In genomic region chr2:158786927-158787795, GRCm38 (mm10) we compare ENCODE assay signal across 17 mouse cellular contexts. TPM values are rescaled to one million over a fixed set of nuclear protein-coding genes. Genes with fewer than 3 reads are reported as not detected.
DNase-seq lines count a peak whose midpoint lies in the region; ATAC-seq and TF ChIP-seq lines count a peak whose summit lies in the region.
"Had no signal": no experiment of that assay in that cellular context is flagged by ENCODE, and none has a peak within 500 bp of the region (broad histone marks: within the 10 kb centered on the region; RNA-seq: fewer than 3 reads in every experiment).

No protein-coding gene starts in this region.

- peak; percentile 41 for DNase-seq in forebrain, embryonic 14.5 days (ENCODE audit: low spot score)
- no peak for DNase-seq in forebrain, postnatal 0 days
- no peak for DNase-seq in liver, embryonic 13.5 days
- DNase-seq in adipocyte (ENCODE audit: low spot score) = peak; percentile 28
- peak; percentile 53 for DNase-seq in lung, postnatal 36 days
- DNase-seq in neural tube, embryonic 10.5 days (ENCODE audit: extremely low spot score, low spot score) = no peak
- DNase-seq in cerebellum, adult 9-10 months = no peak
- DNase-seq: cerebellum, adult 18-20 months; heart, postnatal 36 days; thymus, adult 2 months had no signal

- H3K36me3 ChIP-seq in forebrain, embryonic 14.5 days (ENCODE audit: control insufficient read depth, insufficient read depth, low read length) = peaks cover 35% of the 10 kb centered on the region
- 0 out of 2 replicates have a peak, but pooled peaks cover 6% of the 10 kb centered on the region for H3K36me3 ChIP-seq in forebrain, postnatal 0 days (ENCODE audit: insufficient read depth)
- H3K36me3 ChIP-seq in liver, embryonic 13.5 days = peaks cover 46% of the 10 kb centered on the region
- peaks cover 50% of the 10 kb centered on the region for H3K36me3 ChIP-seq in liver, embryonic 12.5 days

- H3K4me3 ChIP-seq in forebrain, embryonic 14.5 days (ENCODE audit: low read depth, low read length) = no peak overlapping the region
- no peak overlapping the region for H3K4me3 ChIP-seq in forebrain, postnatal 0 days (ENCODE audit: low read depth, low read length)
- H3K4me3 ChIP-seq in liver, embryonic 13.5 days (replicated peaks) = no peak overlapping the region
- no peak overlapping the region for H3K4me3 ChIP-seq in liver, embryonic 12.5 days
- H3K4me3 ChIP-seq: embryonic facial prominence, embryonic 13.5 days; heart, embryonic 12.5 days; midbrain, embryonic 12.5 days had no signal

- no peaks in the 10 kb centered on the region for H3K9me3 ChIP-seq in forebrain, embryonic 14.5 days (replicated peaks; ENCODE audit: control insufficient read depth, low read length)
- no peaks in the 10 kb centered on the region for H3K9me3 ChIP-seq in forebrain, postnatal 0 days (ENCODE audit: low read length)
- no peaks in the 10 kb centered on the region for H3K9me3 ChIP-seq in liver, embryonic 13.5 days (replicated peaks)
- no peaks in the 10 kb centered on the region for H3K9me3 ChIP-seq in liver, embryonic 12.5 days (replicated peaks)
- H3K9me3 ChIP-seq: embryonic facial prominence, embryonic 13.5 days; heart, embryonic 12.5 days; midbrain, embryonic 12.5 days had no signal

- TF ChIP-seq CTCF in forebrain, postnatal 0 days (IDR thresholded peaks at IDR 0.05; ENCODE audit: low read depth) = no peak

- ATAC-seq in forebrain, embryonic 14.5 days = no peak
- no peak for ATAC-seq in forebrain, postnatal 0 days
- ATAC-seq in liver, embryonic 13.5 days (ENCODE audit: low read depth) = peak; percentile 29; the same call in 1 of the 2 replicates
- no peak for ATAC-seq in liver, embryonic 12.5 days
- ATAC-seq: hindbrain, postnatal 0 days had no signal

- H3K4me1 ChIP-seq in forebrain, embryonic 14.5 days (ENCODE audit: control insufficient read depth, insufficient read depth, low read length) = peaks cover 3% of the 10 kb centered on the region; the same call in 1 of the 2 replicates
- H3K4me1 ChIP-seq in forebrain, postnatal 0 days (ENCODE audit: insufficient read depth) = no peaks in the 10 kb centered on the region
- H3K4me1 ChIP-seq in liver, embryonic 13.5 days (replicated peaks) = no peaks in the 10 kb centered on the region
- no peaks in the 10 kb centered on the region for H3K4me1 ChIP-seq in liver, embryonic 12.5 days
- H3K4me1 ChIP-seq: embryonic facial prominence, embryonic 13.5 days had no signal

- no peak overlapping the region for H3K27ac ChIP-seq in forebrain, embryonic 14.5 days (ENCODE audit: low read depth, low read length)
- H3K27ac ChIP-seq in forebrain, postnatal 0 days (ENCODE audit: low read depth, low read length) = no peak overlapping the region
- no peak overlapping the region for H3K27ac ChIP-seq in liver, embryonic 13.5 days
- H3K27ac ChIP-seq in liver, embryonic 12.5 days = no peak overlapping the region
- H3K27ac ChIP-seq: embryonic facial prominence, embryonic 13.5 days; hindbrain, postnatal 0 days; kidney, postnatal 0 days; liver, embryonic 14.5 days; midbrain, embryonic 12.5 days had no signal

- no peak overlapping the region for H3K9ac ChIP-seq in forebrain, embryonic 14.5 days (ENCODE audit: low read length)
- H3K9ac ChIP-seq in forebrain, postnatal 0 days = no peak overlapping the region
- H3K9ac ChIP-seq in liver, embryonic 13.5 days = no peak overlapping the region
- H3K9ac ChIP-seq in liver, embryonic 12.5 days = no peak overlapping the region
- H3K9ac ChIP-seq: embryonic facial prominence, embryonic 13.5 days; heart, embryonic 12.5 days; liver, embryonic 14.5 days; midbrain, embryonic 12.5 days had no signal

- no peaks in the 10 kb centered on the region for H3K27me3 ChIP-seq in forebrain, embryonic 14.5 days (replicated peaks; ENCODE audit: control insufficient read depth, insufficient read depth, low read length)
- no peaks in the 10 kb centered on the region for H3K27me3 ChIP-seq in forebrain, postnatal 0 days (ENCODE audit: insufficient read depth, low read length)
- H3K27me3 ChIP-seq in liver, embryonic 13.5 days = no peaks in the 10 kb centered on the region
- H3K27me3 ChIP-seq in liver, embryonic 12.5 days (replicated peaks) = no peaks in the 10 kb centered on the region
- H3K27me3 ChIP-seq: embryonic facial prominence, embryonic 13.5 days; heart, embryonic 12.5 days; midbrain, embryonic 12.5 days had no signal

- WGBS in forebrain, embryonic 14.5 days = 62% methylated on average over 14 of the region's 14 CpGs
- 63% methylated on average over 14 of the region's 14 CpGs for WGBS in forebrain, postnatal 0 days
- WGBS in liver, embryonic 13.5 days (ENCODE audit: insufficient replicate concordance) = 80% methylated on average over 14 of the region's 14 CpGs
- WGBS in liver, embryonic 12.5 days (ENCODE audit: insufficient replicate concordance) = 79% methylated on average over 14 of the region's 14 CpGs

- no peak overlapping the region for H3K4me2 ChIP-seq in forebrain, embryonic 14.5 days (ENCODE audit: low read length)
- H3K4me2 ChIP-seq in forebrain, postnatal 0 days (ENCODE audit: low read depth) = no peak overlapping the region
- H3K4me2 ChIP-seq in liver, embryonic 13.5 days = no peak overlapping the region
- H3K4me2 ChIP-seq in liver, embryonic 12.5 days = no peak overlapping the region
- H3K4me2 ChIP-seq: embryonic facial prominence, embryonic 13.5 days; heart, embryonic 12.5 days; midbrain, embryonic 12.5 days had no signal

RNA-seq across cellular contexts. Expression of gene Dhx35, which starts 7.4 kb away (rescaled TPM):
- 15.6 and 16.1 TPM in 2 replicates for polyA plus RNA-seq in forebrain, embryonic 14.5 days (2014; fragmentation: Nextera tagmentation; extraction: Ambion mirVana)
- total RNA-seq in forebrain, postnatal 0 days (2014; rRNA removed) = 26.2 and 29.2 TPM in 2 replicates
- polyA plus RNA-seq in forebrain, postnatal 0 days (2015; fragmentation: Nextera tagmentation; extraction: Ambion mirVana) = 9.9 and 11.8 TPM in 2 replicates
- polyA plus RNA-seq in liver, embryonic 13.5 days (2015; fragmentation: Nextera tagmentation; extraction: Ambion mirVana) = 4.4 and 4.8 TPM in 2 replicates
- polyA plus RNA-seq in liver, embryonic 12.5 days (2016; fragmentation: Nextera tagmentation; extraction: Ambion mirVana) = 5.6 and 7.1 TPM in 2 replicates

RNA-seq across cellular contexts. Expression of gene Fam83d, which starts 19.3 kb away (rescaled TPM):
- 22.9 and 25.4 TPM in 2 replicates for polyA plus RNA-seq in forebrain, embryonic 14.5 days (2014; fragmentation: Nextera tagmentation; extraction: Ambion mirVana)
- 5.8 and 6.3 TPM in 2 replicates for total RNA-seq in forebrain, postnatal 0 days (2014; rRNA removed)
- 5.4 and 5.7 TPM in 2 replicates for polyA plus RNA-seq in forebrain, postnatal 0 days (2015; fragmentation: Nextera tagmentation; extraction: Ambion mirVana)
- 15.7 and 18.1 TPM in 2 replicates for polyA plus RNA-seq in liver, embryonic 13.5 days (2015; fragmentation: Nextera tagmentation; extraction: Ambion mirVana)
- 20.7 and 21.7 TPM in 2 replicates for polyA plus RNA-seq in liver, embryonic 12.5 days (2016; fragmentation: Nextera tagmentation; extraction: Ambion mirVana)

Comparison
In these comparisons a context has a peak if more than half of its experiments do, and no peak if none do; other contexts are left out.
1. DNase-seq: peak in forebrain, embryonic 14.5 days (single experiment), adipocyte (single experiment) and lung, postnatal 36 days (single experiment); none in forebrain, postnatal 0 days (single experiment), liver, embryonic 13.5 days (single experiment), neural tube, embryonic 10.5 days (single experiment) and cerebellum, adult 9-10 months (single experiment).